Mouse (Mus musculus) lung, adult 2 months (tissue): ENCODE measurements around the gene Inpp5e.

Source experiments
- CTCF ChIP-seq: fragments of 200-500 bp; IDR thresholded peaks from 2 replicates; pipeline ENCODE4 v1.5.1; 2011; ENCODE audit warnings: mild to moderate bottlenecking, low read length, control low read depth; ENCODE audit not compliant: insufficient read depth
- POLR2A ChIP-seq: fragments of 200-500 bp; IDR thresholded peaks from 2 replicates; pipeline ENCODE4 v1.6.1; 2011; ENCODE audit warnings: low read depth, mild to moderate bottlenecking, control low read depth, low read length, borderline replicate concordance; ENCODE audit errors: extremely low read depth

DNA sequence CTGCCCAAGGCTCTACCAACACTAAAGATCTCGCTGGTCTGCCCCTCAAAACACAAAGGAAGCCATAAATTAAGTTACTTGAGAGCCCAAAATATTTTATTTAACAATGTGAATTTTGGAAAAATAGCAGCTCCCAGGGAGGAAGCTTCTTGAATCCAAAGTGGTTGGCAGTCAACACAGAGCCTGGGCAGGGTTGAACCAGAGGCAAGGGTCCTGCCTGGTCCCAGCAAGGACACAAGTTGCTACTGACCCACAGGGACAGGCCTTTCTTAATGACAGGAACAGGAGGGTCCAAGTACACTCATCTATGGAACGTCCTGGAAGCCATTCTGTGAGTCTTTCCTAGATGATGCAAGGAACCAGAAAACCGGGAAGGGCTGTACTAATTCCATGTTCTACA is 359 bp upstream of the Inpp5e start:
- TF ChIP-seq POLR2A = no peak
- TF ChIP-seq CTCF = no peak
